ENCODE assay signal across 8 mouse cellular contexts in genomic region chrX:94123059-94123839, GRCm38 (mm10). TPM values are rescaled to one million over a fixed set of nuclear protein-coding genes. Genes with fewer than 3 reads are reported as not detected.
DNase-seq lines count a peak whose midpoint lies in the region; ATAC-seq lines count a peak whose summit lies in the region.

Gene Zfx (minus strand): TSS chrX:94123702.

- H3K4me3 ChIP-seq in hindbrain, embryonic 11.5 days (ENCODE audit: low read depth, low read length): peak within 1 kb of the TSS; percentile 55

- WGBS in hindbrain, embryonic 11.5 days: 16% methylated on average over 18 of the region's 82 CpGs

- no peaks in the 10 kb centered on the region for H3K4me1 ChIP-seq in hindbrain, embryonic 11.5 days (replicated peaks; ENCODE audit: control insufficient read depth, insufficient read depth, low read length)

- peaks cover 33% of the 10 kb centered on the region; the same call in 1 of the 2 replicates for H3K27me3 ChIP-seq in hindbrain, embryonic 11.5 days (ENCODE audit: control insufficient read depth, insufficient read depth, low read length)

- peak within 1 kb of the TSS; percentile 37 for H3K4me2 ChIP-seq in hindbrain, embryonic 11.5 days (replicated peaks; ENCODE audit: low read depth, low read length)

- H3K27ac ChIP-seq in hindbrain, embryonic 11.5 days (ENCODE audit: low read depth, low read length): peak within 1 kb of the TSS; percentile 99

- peak; percentile 85 for ATAC-seq in hindbrain, embryonic 11.5 days (ENCODE audit: low FRiP score)

- H3K36me3 ChIP-seq in hindbrain, embryonic 11.5 days (ENCODE audit: control insufficient read depth, insufficient read depth, low read length): no peaks in the 10 kb centered on the region

- no peaks in the 10 kb centered on the region for H3K9me3 ChIP-seq in hindbrain, embryonic 11.5 days (ENCODE audit: control insufficient read depth, low read length)

- H3K9ac ChIP-seq in hindbrain, embryonic 11.5 days (ENCODE audit: low read depth, low read length): peak within 1 kb of the TSS; percentile 89

- DNase-seq in NIH3T3 (ENCODE audit: low read depth): peak; percentile 76
- peak; percentile 75 to 76 for DNase-seq in cerebellum, postnatal 14 days
- peak; percentile 14 to 39 for DNase-seq in frontal cortex, postnatal 14 days (ENCODE audit: low spot score in 2 of 2)
- DNase-seq in hindbrain, embryonic 11.5 days (ENCODE audit: low spot score): peak; percentile 63
- DNase-seq in layer of hippocampus, postnatal 25 days (ENCODE audit: extremely low spot score in 1 of 2, low spot score in 1 of 2): peak; percentile 36 to 55
- peak; percentile 66 for DNase-seq in lung, postnatal 14 days
- peak; percentile 15 for DNase-seq in retina, adult 2 months (ENCODE audit: low read depth, low spot score)
- DNase-seq in thymus, postnatal 25 days: peak; percentile 70

RNA-seq across cellular contexts. Expression of gene Zfx, which starts in this region (rescaled TPM):
- polyA plus RNA-seq in hindbrain, embryonic 11.5 days (2014; fragmentation: Nextera tagmentation; extraction: Ambion mirVana): 27.7 and 30.6 TPM in 2 replicates
- total RNA-seq in layer of hippocampus, postnatal 25 days (2021): 10 to 100 TPM; 25.3 to 31.6 TPM

Comparison
In these comparisons a context has a peak if more than half of its experiments do, and no peak if none do; other contexts are left out.
1. Peak in every context shown above with its lines: DNase-seq, ATAC-seq, H3K4me3 ChIP-seq and H3K27ac ChIP-seq.
2. DNase-seq: peak in every context shown above with its lines; median percentile 76 in NIH3T3; 76 in cerebellum, postnatal 14 days; 70 in thymus, postnatal 25 days; 66 in lung, postnatal 14 days; 63 in hindbrain, embryonic 11.5 days; 46 in layer of hippocampus, postnatal 25 days; 26 in frontal cortex, postnatal 14 days; 15 in retina, adult 2 months.